ENCODE assay signal across 14 mouse cellular contexts in the genomic region with DNA sequence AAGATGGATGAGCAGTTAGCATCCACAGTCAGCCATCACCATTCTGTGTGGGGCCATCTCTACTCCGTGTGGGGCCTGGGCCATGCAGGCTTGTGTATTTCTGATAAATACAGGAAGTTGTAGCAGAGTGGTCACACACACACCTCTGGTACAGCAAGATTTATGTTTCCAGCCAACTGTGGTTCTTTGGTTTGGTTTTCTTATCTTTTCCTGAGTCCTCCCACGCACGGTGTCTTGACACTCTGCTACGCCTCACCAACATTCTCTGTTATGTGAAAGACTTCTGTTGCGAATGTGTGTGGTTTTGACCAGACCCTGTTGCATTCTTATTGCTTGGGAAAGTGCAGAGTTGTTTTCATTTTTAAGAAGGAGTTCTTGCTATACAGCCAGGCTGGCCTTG. TPM values are rescaled to one million over a fixed set of nuclear protein-coding genes. Genes with fewer than 3 reads are reported as not detected.
A peak's percentile ranks its signal among the peaks of the same experiment; 100 is the strongest.
DNase-seq lines count a peak whose midpoint lies in the region; ATAC-seq and TF ChIP-seq lines count a peak whose summit lies in the region.
"Had no signal": no experiment of that assay in that cellular context is flagged by ENCODE, and none has a peak within 500 bp of the region (broad histone marks: within the 10 kb centered on the region; RNA-seq: fewer than 3 reads in every experiment).

No protein-coding gene starts in this region.

- H3K27ac ChIP-seq in thymus, adult 2 months (ENCODE audit: control insufficient read depth, insufficient read depth, low read length) = peak overlapping the region; percentile 73
- no peak overlapping the region for H3K27ac ChIP-seq in limb, embryonic 10.5 days
- H3K27ac ChIP-seq: hindbrain, embryonic 10.5 days; limb, embryonic 12.5 days; macrophage had no signal

- no peak overlapping the region for H3K4me3 ChIP-seq in thymus, adult 2 months (ENCODE audit: control insufficient read depth, insufficient read depth, low read length)
- H3K4me3 ChIP-seq in limb, embryonic 10.5 days = no peak overlapping the region
- H3K4me3 ChIP-seq: hindbrain, embryonic 10.5 days; limb, embryonic 12.5 days had no signal

- peak; percentile 84 for ATAC-seq in common myeloid progenitor, adult 5-6 weeks (replicated peaks; ENCODE audit: low read depth, poor library complexity, severe bottlenecking)
- ATAC-seq in megakaryocyte, adult 5-6 weeks (ENCODE audit: poor library complexity, severe bottlenecking) = peak; percentile 59

- no peaks in the 10 kb centered on the region for H3K36me3 ChIP-seq in thymus, adult 2 months (ENCODE audit: control insufficient read depth, insufficient read depth, low read length)
- H3K36me3 ChIP-seq in limb, embryonic 10.5 days = no peaks in the 10 kb centered on the region
- H3K36me3 ChIP-seq: hindbrain, embryonic 10.5 days; limb, embryonic 12.5 days had no signal

- no peak for TF ChIP-seq POLR2A in thymus, adult 2 months (IDR thresholded peaks at IDR 0.05; ENCODE audit: control insufficient read depth, extremely low read depth, insufficient read depth, low read length, poor library complexity)

- TF ChIP-seq CTCF in thymus, adult 2 months (IDR thresholded peaks at IDR 0.05; ENCODE audit: borderline replicate concordance, control insufficient read depth, extremely low read depth, insufficient read depth, low read length, poor library complexity) = no peak

- peaks cover 42% of the 10 kb centered on the region for H3K4me1 ChIP-seq in thymus, adult 2 months (replicated peaks; ENCODE audit: control insufficient read depth, insufficient read depth, low read length)
- peaks cover 13% of the 10 kb centered on the region for H3K4me1 ChIP-seq in limb, embryonic 10.5 days

- WGBS in thymus, adult 2 months = 13% methylated on average over 5 of the region's 5 CpGs
- 79% methylated on average over 5 of the region's 5 CpGs for WGBS in limb, embryonic 10.5 days

- H3K9me3 ChIP-seq in limb, embryonic 10.5 days (replicated peaks) = no peaks in the 10 kb centered on the region
- H3K9me3 ChIP-seq: hindbrain, embryonic 10.5 days; limb, embryonic 12.5 days had no signal

- no peaks in the 10 kb centered on the region for H3K27me3 ChIP-seq in thymus, adult 2 months (ENCODE audit: control insufficient read depth, insufficient read depth, low read length)
- no peaks in the 10 kb centered on the region for H3K27me3 ChIP-seq in limb, embryonic 10.5 days (ENCODE audit: low read depth, poor library complexity, severe bottlenecking)
- H3K27me3 ChIP-seq: limb, embryonic 12.5 days had no signal

- peak; percentile 54 for DNase-seq in thymus, adult 2 months
- DNase-seq in thymus, postnatal 10 days (ENCODE audit: low spot score in 2 of 2) = no peak
- DNase-seq in thymus, postnatal 4 days = peak; percentile 50
- DNase-seq in cerebellum, adult 18-20 months = no peak
- no peak for DNase-seq in testis, postnatal 10 days (ENCODE audit: low spot score)
- DNase-seq in limb, embryonic 10.5 days (ENCODE audit: low spot score) = no peak
- DNase-seq: heart, adult 18-20 months; kidney, adult 2 months; retina, postnatal 1 day had no signal

RNA-seq across cellular contexts. Expression of a gene that starts 5.1 kb away (rescaled TPM):
- 681 and 790 TPM in 2 replicates for polyA plus RNA-seq in thymus, adult 2 months (2012; rRNA removed)
- 30.8 and 38.7 TPM in 2 replicates for total RNA-seq in common myeloid progenitor, adult 5-6 weeks (2017)
- total RNA-seq in megakaryocyte, adult 5-6 weeks (2015) = 74.2 and 76.0 TPM in 2 replicates
- total RNA-seq in megakaryocyte, adult 5-6 weeks (2017) = 34.1 and 35.3 TPM in 2 replicates
- 87.3 and 106 TPM in 2 replicates for polyA plus RNA-seq in limb, embryonic 10.5 days (2016; fragmentation: Nextera tagmentation; extraction: Ambion mirVana)

RNA-seq across cellular contexts. Expression of a gene that starts 34.0 kb away (rescaled TPM):
- polyA plus RNA-seq in thymus, adult 2 months (2012; rRNA removed) = 18.7 and 21.2 TPM in 2 replicates
- 2.1 TPM in 1 of 2 replicates, not detected in the other for total RNA-seq in common myeloid progenitor, adult 5-6 weeks (2017)
- total RNA-seq in megakaryocyte, adult 5-6 weeks (2015) = 0.52 TPM in 1 of 2 replicates, not detected in the other
- 0.28 and 0.59 TPM in 2 replicates for total RNA-seq in megakaryocyte, adult 5-6 weeks (2017)
- polyA plus RNA-seq in limb, embryonic 10.5 days (2016; fragmentation: Nextera tagmentation; extraction: Ambion mirVana) = 0.38 and 0.81 TPM in 2 replicates

RNA-seq across cellular contexts. Expression of a gene that starts 45.7 kb away (rescaled TPM):
- polyA plus RNA-seq in thymus, adult 2 months (2012; rRNA removed) = 7.0 and 8.2 TPM in 2 replicates
- total RNA-seq in common myeloid progenitor, adult 5-6 weeks (2017) = 13.4 and 19.9 TPM in 2 replicates
- 1.5 and 2.1 TPM in 2 replicates for total RNA-seq in megakaryocyte, adult 5-6 weeks (2015)
- total RNA-seq in megakaryocyte, adult 5-6 weeks (2017) = 0.33 and 1.7 TPM in 2 replicates
- polyA plus RNA-seq in limb, embryonic 10.5 days (2016; fragmentation: Nextera tagmentation; extraction: Ambion mirVana) = 3.1 TPM in 2 replicates

Comparison
In these comparisons a context has a peak if more than half of its experiments do, and no peak if none do; other contexts are left out.
1. DNase-seq: peak in thymus, adult 2 months (single experiment) and thymus, postnatal 4 days (single experiment); none in thymus, postnatal 10 days (0 of 2), cerebellum, adult 18-20 months (0 of 2), testis, postnatal 10 days (single experiment) and limb, embryonic 10.5 days (single experiment).